Mouse (Mus musculus): ENCODE measurements around the gene Hoxc10.

DNA sequence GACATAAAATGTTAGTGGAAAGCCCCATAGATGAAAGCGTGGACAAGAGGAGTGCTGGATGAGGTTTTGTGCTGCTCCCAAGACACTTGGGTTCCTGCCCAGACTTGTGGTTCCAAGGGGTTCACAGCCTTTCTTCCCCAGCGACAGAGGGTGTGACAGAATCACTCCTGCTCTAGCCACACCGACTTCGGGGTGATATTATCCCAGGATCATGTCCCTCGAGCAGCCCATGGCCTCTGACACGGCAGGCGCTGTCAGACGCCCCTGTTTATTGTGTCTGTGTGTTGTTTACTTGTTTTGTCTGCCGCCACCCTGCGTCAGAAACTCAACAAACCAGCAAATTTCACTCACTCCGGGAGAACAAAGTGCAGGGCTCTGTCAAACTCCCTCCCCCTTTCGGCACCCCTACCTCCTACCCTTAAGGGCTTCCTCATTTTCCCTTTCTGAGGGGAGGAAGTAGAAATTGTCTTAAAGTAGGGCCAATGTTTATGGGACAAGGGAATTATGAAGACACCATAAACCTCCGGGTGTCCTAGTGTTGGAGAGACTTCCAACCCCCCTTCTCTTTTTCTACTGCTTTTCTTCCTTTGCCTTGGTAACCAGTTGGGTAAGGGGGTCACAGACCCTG is 36.3 kb downstream of the Hoxc10 start:
- TF ChIP-seq CTCF (IDR thresholded peaks at IDR 0.05; ENCODE audit: low read depth, low read length), result no peak
- TF ChIP-seq POLR2A (IDR thresholded peaks at IDR 0.05; ENCODE audit: borderline replicate concordance, low read depth, low read length), result no peak

All from bone marrow macrophage, adult 2 months (primary cell).